Mouse (Mus musculus) liver, embryonic 12.5 days (tissue): ENCODE results near the gene H2afv. TPM values are rescaled to one million over a fixed set of nuclear protein-coding genes. Genes with fewer than 3 reads are reported as not detected.

ENCODE experiments used
- ATAC-seq: fragments of 200-750 bp; cut with Nextera tagmentation; 2 replicates; pipeline ENCODE4 v1.8.0; 2017; ENCODE audit warnings: moderate number of reproducible peaks, mild to moderate bottlenecking, moderate library complexity
- H3K27ac ChIP-seq: fragments of 300-500 bp; sonication (generic); 2 replicates; pipeline ENCODE4 v1.5.1; 2016; ENCODE audit warnings: mild to moderate bottlenecking
- H3K27me3 ChIP-seq: fragments of 300-500 bp; sonication (generic); replicated peaks from 2 replicates; pipeline ENCODE4 v1.6.1; 2016; ENCODE audit warnings: mild to moderate bottlenecking, moderate library complexity
- H3K36me3 ChIP-seq: fragments of 300-500 bp; sonication (generic); 2 replicates; pipeline ENCODE4 v1.6.1; 2016; ENCODE audit warnings: mild to moderate bottlenecking, moderate library complexity
- H3K4me1 ChIP-seq: fragments of 300-500 bp; sonication (generic); 2 replicates; pipeline ENCODE4 v1.6.1; 2016
- H3K4me2 ChIP-seq: fragments of 300-500 bp; sonication (generic); 2 replicates; pipeline ENCODE4 v1.6.1; 2016; ENCODE audit warnings: mild to moderate bottlenecking, moderate library complexity
- H3K4me3 ChIP-seq: fragments of 300-500 bp; sonication (generic); 2 replicates; pipeline ENCODE4 v1.5.1; 2016; ENCODE audit warnings: mild to moderate bottlenecking, moderate library complexity
- H3K9ac ChIP-seq: fragments of 300-500 bp; sonication (generic); 2 replicates; pipeline ENCODE4 v1.6.1; 2016; ENCODE audit warnings: mild to moderate bottlenecking, moderate library complexity
- H3K9me3 ChIP-seq: fragments of 300-500 bp; sonication (generic); replicated peaks from 2 replicates; pipeline ENCODE4 v1.6.1; 2016; ENCODE audit warnings: mild to moderate bottlenecking, moderate library complexity
- WGBS: fragments of 180-500 bp; shearing (Covaris S2); methylation state at CpG from one replicate; pipeline ENCODE4 v1.1.7; 2016; ENCODE audit not compliant: insufficient replicate concordance; 5-methylcytosine and 5-hydroxymethylcytosine counted together
- microRNA-seq: library from miRNA; unstranded; fragments of <30 nt; microRNA quantifications from one replicate; pipeline ENCODE4, GENCODE M21; 2017
- polyA plus RNA-seq: library from polyadenylated mRNA; unstranded; fragments of >200 nt; fragmentation: Nextera tagmentation; extraction: Ambion mirVana; gene quantifications from 2 replicates; pipeline ENCODE4 v1.2.1, GENCODE M21; 2016

Gene H2afv
- polyA plus RNA-seq, 1 experiment from 2014 or later: 125 TPM

DNA sequence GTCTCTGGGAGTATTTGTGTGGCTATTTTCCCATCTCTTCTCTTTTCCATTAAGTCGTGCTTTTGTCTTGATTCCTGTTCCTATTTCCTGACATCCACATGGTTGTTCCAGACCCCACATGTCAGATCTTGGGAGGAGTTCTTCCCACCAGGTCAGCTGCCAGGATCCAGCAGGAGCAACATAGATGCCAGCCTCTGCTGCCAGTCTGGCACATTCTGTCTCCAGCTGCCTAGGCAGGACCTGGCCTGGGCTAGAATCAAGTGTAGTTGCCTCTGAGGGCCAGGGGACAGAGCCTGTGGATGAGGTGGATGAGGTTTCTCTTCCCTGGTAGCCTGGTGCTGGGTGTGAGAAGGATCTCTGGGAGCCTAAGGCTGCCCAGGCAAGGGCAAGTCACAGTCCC lies 50.4 kb downstream of the H2afv start:
- Histone ChIP-seq H3K27ac (no peak overlapping the region), H3K4me2 (no peak overlapping the region), H3K4me3 (no peak overlapping the region), H3K9me3 (no peaks in the 10 kb centered on the region), H3K9ac (no peak overlapping the region), H3K4me1 (peaks cover 32% of the 10 kb centered on the region), H3K36me3 (peaks cover 67% of the 10 kb centered on the region), H3K27me3 (no peaks in the 10 kb centered on the region)
- no peak for ATAC-seq
- 63% methylated on average over 1 of the region's 1 CpGs for WGBS

DNA sequence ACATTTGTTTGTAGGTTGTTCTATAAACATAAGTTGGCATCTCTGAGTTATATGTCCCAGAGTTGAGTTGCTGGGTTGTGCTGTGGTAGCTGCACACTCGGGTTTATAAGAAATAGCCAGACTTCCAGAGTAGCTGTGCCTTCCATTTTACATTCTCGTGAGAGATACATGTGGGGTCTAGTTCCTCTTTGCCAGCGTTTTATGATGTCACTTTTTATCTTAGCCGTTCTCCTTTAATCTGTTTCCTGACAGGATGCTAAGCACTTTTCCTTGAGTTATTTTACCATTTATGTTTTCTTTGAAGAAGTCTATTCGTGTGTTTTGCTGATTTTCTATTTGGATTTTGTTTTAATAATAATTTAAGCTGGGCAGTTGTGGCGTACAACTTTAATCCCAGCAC lies 51.4 kb downstream of the H2afv start:
- no peak overlapping the region for H3K27ac ChIP-seq
- ATAC-seq: no peak
- H3K4me1 ChIP-seq: peaks cover 41% of the 10 kb centered on the region
- H3K9me3 ChIP-seq: no peaks in the 10 kb centered on the region
- 38% methylated on average over 6 of the region's 6 CpGs for WGBS
- no peaks in the 10 kb centered on the region for H3K27me3 ChIP-seq
- peaks cover 57% of the 10 kb centered on the region for H3K36me3 ChIP-seq
- no peak overlapping the region for H3K4me2 ChIP-seq
- H3K9ac ChIP-seq: no peak overlapping the region
- no peak overlapping the region for H3K4me3 ChIP-seq

DNA sequence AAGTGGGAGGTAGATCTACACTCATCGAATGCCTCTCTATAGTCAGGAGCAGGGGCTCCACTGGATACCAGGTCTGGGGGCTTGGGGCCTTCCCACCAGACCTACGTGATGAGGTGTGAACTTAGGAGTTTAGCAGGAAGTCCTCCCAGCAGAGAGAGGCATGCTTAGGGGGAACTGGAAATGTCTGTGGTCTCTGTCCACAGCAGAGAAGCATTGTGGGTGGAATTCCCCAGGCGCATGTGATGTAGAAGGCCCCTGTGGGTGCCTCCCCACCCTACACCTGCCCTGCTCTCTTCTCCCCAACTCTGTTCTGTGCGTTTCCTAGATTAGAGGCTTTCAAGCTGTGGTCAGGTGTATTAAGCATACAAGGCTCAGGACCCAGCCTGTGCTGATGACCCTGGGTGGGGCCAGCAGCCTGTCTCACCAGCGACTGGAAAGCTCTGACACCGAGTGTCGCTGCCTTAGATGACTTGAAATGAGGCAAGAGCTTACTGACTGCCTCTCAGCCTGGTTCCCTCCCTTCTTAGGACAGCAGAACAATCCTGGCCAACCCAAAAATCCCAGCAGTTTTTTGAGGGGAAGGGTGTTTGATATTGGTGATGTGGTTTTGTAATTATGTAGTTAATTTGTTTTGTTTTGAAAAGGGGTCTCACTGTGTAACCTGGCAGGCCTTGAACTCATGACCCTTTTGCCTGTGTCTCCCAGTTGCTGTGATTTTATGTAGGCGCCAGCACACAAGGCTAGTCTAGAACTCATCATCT lies 52.5 kb downstream of the H2afv start:
- 69% methylated on average over 8 of the region's 8 CpGs for WGBS
- H3K27me3 ChIP-seq: no peaks in the 10 kb centered on the region
- H3K4me2 ChIP-seq: no peak overlapping the region
- H3K9ac ChIP-seq: peak overlapping the region; percentile 39
- ATAC-seq: no peak
- H3K4me1 ChIP-seq: peaks cover 41% of the 10 kb centered on the region
- no peak overlapping the region for H3K27ac ChIP-seq
- H3K36me3 ChIP-seq: peaks cover 45% of the 10 kb centered on the region
- no peak overlapping the region for H3K4me3 ChIP-seq
- no peaks in the 10 kb centered on the region for H3K9me3 ChIP-seq

GRCm38 (mm10) chr11:6390376-6391053 lies 53.7 kb downstream of the H2afv start:
- ATAC-seq: no peak
- peak overlapping the region; percentile 96 for H3K4me2 ChIP-seq
- H3K27ac ChIP-seq: 0 out of 2 replicates have a peak overlapping the region, but pooled peaks have one; percentile 90
- H3K4me3 ChIP-seq: peak overlapping the region; percentile 91
- H3K27me3 ChIP-seq: no peaks in the 10 kb centered on the region
- 84% methylated on average over 8 of the region's 8 CpGs for WGBS
- H3K4me1 ChIP-seq: peaks cover 41% of the 10 kb centered on the region
- H3K36me3 ChIP-seq: peaks cover 34% of the 10 kb centered on the region
- peak overlapping the region; percentile 89 for H3K9ac ChIP-seq
- no peaks in the 10 kb centered on the region for H3K9me3 ChIP-seq

DNA sequence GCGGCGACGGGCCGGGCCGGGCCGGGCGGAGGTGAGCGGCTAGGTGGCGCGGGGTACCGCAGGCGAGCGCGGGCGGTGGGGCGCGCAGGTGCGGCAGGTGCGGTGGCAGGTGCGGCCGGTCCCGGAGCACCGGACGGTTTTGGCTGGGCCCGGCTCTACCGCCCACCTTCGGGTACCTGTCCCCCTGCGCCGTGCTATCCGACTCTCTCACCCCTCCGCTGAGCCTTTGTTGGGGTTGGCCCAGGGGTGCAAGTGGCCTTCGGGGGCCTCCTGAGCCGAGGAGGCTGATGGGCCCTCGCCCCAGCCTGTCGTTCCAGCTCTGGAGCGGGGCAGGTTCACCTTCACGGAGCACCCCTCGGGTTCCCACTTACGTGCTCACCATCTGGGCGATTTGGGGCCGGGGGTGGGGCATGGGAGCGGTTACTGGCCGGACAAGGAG lies 54.7 kb downstream of the H2afv start:
- peak overlapping the region; percentile 90 for H3K27ac ChIP-seq
- peaks cover 23% of the 10 kb centered on the region for H3K36me3 ChIP-seq
- peaks cover 41% of the 10 kb centered on the region for H3K4me1 ChIP-seq
- peak overlapping the region; percentile 91 for H3K4me3 ChIP-seq
- under 1% methylated on average over 25 of the region's 43 CpGs for WGBS
- peak overlapping the region; percentile 96 for H3K4me2 ChIP-seq
- peak overlapping the region; percentile 89 for H3K9ac ChIP-seq
- no peaks in the 10 kb centered on the region for H3K9me3 ChIP-seq
- ATAC-seq: peak; percentile 7; the same call in 1 of the 2 replicates
- no peaks in the 10 kb centered on the region for H3K27me3 ChIP-seq

GRCm38 (mm10) chr11:6388726-6389413 lies 55.4 kb downstream of the H2afv start, which contains the start of gene Zmiz2:
Zmiz2 (plus strand) TSS chr11:6389074.
- peak; percentile 99 for ATAC-seq
- H3K4me3 ChIP-seq: peak within 1 kb of the TSS; percentile 91
- H3K9me3 ChIP-seq: no peaks in the 10 kb centered on the region
- no peaks in the 10 kb centered on the region for H3K27me3 ChIP-seq
- H3K4me2 ChIP-seq: peak within 1 kb of the TSS; percentile 96
- 5% methylated on average over 57 of the region's 60 CpGs for WGBS
- H3K27ac ChIP-seq: peak within 1 kb of the TSS; percentile 90
- peaks cover 17% of the 10 kb centered on the region for H3K36me3 ChIP-seq
- peaks cover 41% of the 10 kb centered on the region for H3K4me1 ChIP-seq
- H3K9ac ChIP-seq: peak within 1 kb of the TSS; percentile 89

DNA sequence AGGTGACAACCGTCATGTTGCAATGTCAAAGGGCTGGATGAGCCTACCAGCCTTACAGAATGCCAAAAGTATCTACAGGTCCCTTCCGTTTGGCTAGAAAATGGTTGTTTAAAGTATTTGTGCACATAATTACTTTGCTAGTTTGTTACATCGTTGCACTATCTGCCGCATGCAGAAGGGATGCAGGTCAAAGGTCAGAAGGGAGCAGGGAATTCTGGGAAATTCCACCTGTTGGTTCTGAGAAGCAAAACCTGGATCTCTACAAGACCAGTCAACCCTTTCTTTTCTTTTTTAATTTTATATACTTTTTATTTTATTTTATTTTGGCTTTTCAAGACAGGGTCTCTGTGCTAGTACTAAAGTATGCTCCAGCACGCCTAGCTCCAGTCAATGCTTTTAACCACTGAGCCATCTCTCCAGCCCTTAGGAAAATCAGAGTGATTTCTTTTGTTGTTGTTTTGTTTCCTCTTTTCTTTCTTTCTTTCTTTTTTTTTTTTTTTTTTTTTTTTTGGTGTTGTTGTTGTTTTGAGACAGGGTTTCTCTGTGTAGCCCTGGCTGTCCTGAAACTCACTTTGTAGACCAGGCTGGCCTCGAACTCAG lies 56.0 kb downstream of the H2afv start:
- peak overlapping the region; percentile 89 for H3K9ac ChIP-seq
- H3K36me3 ChIP-seq: peaks cover 12% of the 10 kb centered on the region
- no peaks in the 10 kb centered on the region for H3K9me3 ChIP-seq
- ATAC-seq: no peak
- peaks cover 41% of the 10 kb centered on the region for H3K4me1 ChIP-seq
- 80% methylated on average over 6 of the region's 6 CpGs for WGBS
- H3K4me2 ChIP-seq: peak overlapping the region; percentile 96
- H3K27ac ChIP-seq: peak overlapping the region; percentile 90
- peak overlapping the region; percentile 91 for H3K4me3 ChIP-seq
- H3K27me3 ChIP-seq: no peaks in the 10 kb centered on the region

DNA sequence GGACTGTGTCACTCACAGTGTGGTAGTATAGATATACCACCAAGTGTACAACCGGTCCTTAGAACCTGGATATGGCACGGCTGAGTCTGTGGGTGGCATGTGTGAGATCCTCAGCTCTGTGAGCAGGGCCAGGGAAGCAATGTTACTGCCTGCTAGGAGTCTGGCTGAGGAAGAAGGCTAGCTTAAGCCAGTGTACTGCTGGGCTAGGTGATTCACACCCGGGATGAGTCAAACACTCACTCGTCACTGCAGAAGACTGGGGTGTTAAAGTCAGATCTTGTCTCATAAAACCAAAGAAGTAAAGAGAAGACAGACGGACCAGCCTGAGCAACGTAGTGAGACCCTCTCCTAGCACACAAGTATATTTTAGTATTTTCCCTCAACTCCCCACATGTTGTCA lies 63.3 kb downstream of the H2afv start:
- H3K4me1 ChIP-seq: no peaks in the 10 kb centered on the region
- ATAC-seq: no peak

More for the DNA sequence above, 63.3 kb downstream of the H2afv start:
- no peaks in the 10 kb centered on the region for H3K36me3 ChIP-seq
- no peak overlapping the region for H3K4me2 ChIP-seq
- no peaks in the 10 kb centered on the region for H3K27me3 ChIP-seq
- no peak overlapping the region for H3K4me3 ChIP-seq
- H3K9me3 ChIP-seq: no peaks in the 10 kb centered on the region
- WGBS: 72% methylated on average over 6 of the region's 6 CpGs
- H3K9ac ChIP-seq: no peak overlapping the region
- no peak overlapping the region for H3K27ac ChIP-seq

Small RNA genes lying within 50 kb of the gene (microRNA-seq; reads per million reads assigned to microRNA genes)
- gene Gm22123 (not detected), gene Mir7651 (1.4 reads per million)

Other genes starting within 250 kb of the H2afv start
- 0.08 and 0.21 TPM in 2 replicates for gene A730071L15Rik, start 244.4 kb downstream of the H2afv start, polyA plus RNA-seq
- 20.9 and 21.7 TPM in 2 replicates for gene Nudcd3, start 244.0 kb downstream of the H2afv start, polyA plus RNA-seq
- gene Npc1l1, start 214.3 kb downstream of the H2afv start, polyA plus RNA-seq: 0.17 and 0.21 TPM in 2 replicates
- 94.9 and 98.2 TPM in 2 replicates for gene Ddx56, start 176.7 kb downstream of the H2afv start, polyA plus RNA-seq
- 45.6 and 46.4 TPM in 2 replicates for gene Tmed4, start 169.6 kb downstream of the H2afv start, polyA plus RNA-seq
- gene Ogdh, start 152.8 kb downstream of the H2afv start, polyA plus RNA-seq: 119 and 123 TPM in 2 replicates
- 5.6 and 6.7 TPM in 2 replicates for gene Zmiz2, start 55.4 kb downstream of the H2afv start, polyA plus RNA-seq
- gene Ppia, start 29.0 kb downstream of the H2afv start, polyA plus RNA-seq: 3,798 and 3,900 TPM in 2 replicates
- 11.2 and 11.6 TPM in 2 replicates for gene Purb, start 31.5 kb upstream of the H2afv start, polyA plus RNA-seq
- gene Myo1g, start 76.5 kb upstream of the H2afv start, polyA plus RNA-seq: 5.8 and 6.2 TPM in 2 replicates
- 57.9 and 60.0 TPM in 2 replicates for gene Ccm2, start 102.4 kb upstream of the H2afv start, polyA plus RNA-seq
- 6.4 and 7.5 TPM in 2 replicates for gene Nacad, start 161.6 kb upstream of the H2afv start, polyA plus RNA-seq
- gene Tbrg4, start 181.6 kb upstream of the H2afv start, polyA plus RNA-seq: 69.3 TPM in 2 replicates
- gene Wap, start 194.2 kb upstream of the H2afv start, polyA plus RNA-seq: not detected in 2 replicates
- 0.23 and 0.49 TPM in 2 replicates for gene Ramp3, start 214.1 kb upstream of the H2afv start, polyA plus RNA-seq